Mouse (Mus musculus) intestine, postnatal 0 days (tissue): ENCODE measurements around the gene Kansl1. TPM values are rescaled to one million over a fixed set of nuclear protein-coding genes. Genes with fewer than 3 reads are reported as not detected.
"Not testable (repeated sequence)": the region's sequence is repeated elsewhere in the genome, so short reads cannot be mapped to it uniquely, and the experiment has no call there.

Experiments used
- ATAC-seq: fragments of 200-750 bp; cut with Nextera tagmentation; 2 replicates; pipeline ENCODE4 v1.8.0; 2017; ENCODE audit warnings: mild to moderate bottlenecking, moderate TSS enrichment, moderate library complexity
- H3K27ac ChIP-seq: fragments of 300-500 bp; sonication (generic); 2 replicates; pipeline ENCODE4 v1.5.1; 2014; ENCODE audit warnings: mild to moderate bottlenecking, low read depth, low read length, moderate library complexity
- H3K27me3 ChIP-seq: fragments of 300-500 bp; sonication (generic); replicated peaks from 2 replicates; pipeline ENCODE4 v1.6.1; 2014; ENCODE audit warnings: low read length, mixed read lengths; ENCODE audit not compliant: control insufficient read depth, insufficient read depth
- H3K36me3 ChIP-seq: fragments of 300-500 bp; sonication (generic); 2 replicates; pipeline ENCODE4 v1.6.1; 2014; ENCODE audit warnings: mild to moderate bottlenecking, moderate library complexity; ENCODE audit not compliant: control insufficient read depth, insufficient read depth
- H3K4me1 ChIP-seq: fragments of 300-500 bp; sonication (generic); replicated peaks from 2 replicates; pipeline ENCODE4 v1.6.1; 2014; ENCODE audit warnings: antibody characterized with exemption, low read length, mixed read lengths; ENCODE audit not compliant: control insufficient read depth, insufficient read depth
- H3K4me2 ChIP-seq: fragments of 300-500 bp; sonication (generic); replicated peaks from 2 replicates; pipeline ENCODE4 v1.6.1; 2014; ENCODE audit warnings: low read depth, mild to moderate bottlenecking, moderate library complexity
- H3K4me3 ChIP-seq: fragments of 300-500 bp; sonication (generic); 2 replicates; pipeline ENCODE4 v1.5.1; 2014; ENCODE audit warnings: low read depth, low read length
- H3K9ac ChIP-seq: fragments of 300-500 bp; sonication (generic); 2 replicates; pipeline ENCODE4 v1.6.1; 2014; ENCODE audit warnings: mild to moderate bottlenecking, low read depth, low read length
- H3K9me3 ChIP-seq: fragments of 300-500 bp; sonication (generic); 2 replicates; pipeline ENCODE4 v1.6.1; 2016; ENCODE audit warnings: mixed run types; ENCODE audit not compliant: control insufficient read depth
- CTCF ChIP-seq: sonication (generic); IDR thresholded peaks from 2 replicates; pipeline ENCODE4 v1.5.1; 2016; ENCODE audit warnings: low read depth, mild to moderate bottlenecking, control low read depth, antibody characterized with exemption, moderate library complexity
- WGBS: fragments of 180-500 bp; shearing (Covaris S2); extraction: QIAGEN DNeasy Blood & Tissue Kit; methylation state at CpG from one replicate; pipeline ENCODE4 v1.1.7; 2014; 5-methylcytosine and 5-hydroxymethylcytosine counted together
- polyA plus RNA-seq: library from polyadenylated mRNA; unstranded; fragments of >200 nt; fragmentation: Nextera tagmentation; extraction: Ambion mirVana; gene quantifications from 2 replicates; pipeline ENCODE4 v1.2.1, GENCODE M21; 2015

Gene Kansl1
- polyA plus RNA-seq, 1 experiment from 2014 or later = 8.1 TPM

GRCm38 (mm10) chr11:104448499-104448898 lies 20.2 kb downstream of the Kansl1 start:
- peak; percentile 61 for TF ChIP-seq CTCF
- not testable (repeated sequence) for H3K27ac ChIP-seq, H3K4me1 ChIP-seq, H3K36me3 ChIP-seq, H3K9me3 ChIP-seq, ATAC-seq, H3K4me2 ChIP-seq, H3K9ac ChIP-seq, H3K27me3 ChIP-seq, H3K4me3 ChIP-seq
- WGBS = 53% methylated on average over 2 of the region's 2 CpGs

- H3K4me1 ChIP-seq = no peaks in the 10 kb centered on the region
- 77% methylated on average over 2 of the region's 2 CpGs for WGBS
- no peak overlapping the region for H3K9ac ChIP-seq
- no peaks in the 10 kb centered on the region for H3K9me3 ChIP-seq
- no peak for ATAC-seq
- H3K36me3 ChIP-seq = no peaks in the 10 kb centered on the region
- no peak overlapping the region for H3K27ac ChIP-seq
- no peaks in the 10 kb centered on the region for H3K27me3 ChIP-seq
- H3K4me2 ChIP-seq = no peak overlapping the region
- H3K4me3 ChIP-seq = no peak overlapping the region
- no peak for TF ChIP-seq CTCF
These were observed 23.1 kb downstream of the Kansl1 start for GRCm38 (mm10) chr11:104445538-104445937.

- Histone ChIP-seq H3K4me1 (no peaks in the 10 kb centered on the region), H3K27me3 (no peaks in the 10 kb centered on the region), H3K4me3 (no peak overlapping the region), H3K9me3 (no peaks in the 10 kb centered on the region), H3K36me3 (no peaks in the 10 kb centered on the region), H3K27ac (no peak overlapping the region), H3K9ac (no peak overlapping the region), H3K4me2 (no peak overlapping the region)
- WGBS = 90% methylated on average over 1 of the region's 1 CpGs
- ATAC-seq = no peak
- no peak for TF ChIP-seq CTCF
These were observed 23.6 kb downstream of the Kansl1 start for GRCm38 (mm10) chr11:104445044-104445443.

DNA sequence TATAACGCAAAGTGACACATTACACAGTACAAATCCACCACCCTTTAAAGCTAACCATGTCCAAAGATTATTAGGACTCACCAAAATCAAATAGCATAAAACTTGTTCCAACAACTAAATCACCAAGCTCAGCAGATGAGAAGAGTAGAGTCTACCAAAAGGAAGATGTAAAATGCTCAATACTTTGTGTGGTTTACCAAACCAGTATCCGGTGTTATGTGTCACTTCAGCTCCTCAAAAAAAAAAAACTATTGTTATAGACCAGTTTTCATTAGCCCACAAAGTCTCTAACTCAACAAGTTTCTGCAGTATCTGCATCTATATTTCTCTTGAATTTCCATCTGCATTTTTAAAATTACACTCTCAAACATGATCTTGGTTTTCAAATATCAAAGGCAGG lies 25.3 kb downstream of the Kansl1 start:
- H3K4me2 ChIP-seq = peak overlapping the region; percentile 77
- WGBS = 45% methylated on average over 2 of the region's 2 CpGs
- no peak for TF ChIP-seq CTCF
- peak overlapping the region; percentile 96 for H3K4me3 ChIP-seq
- H3K27me3 ChIP-seq = no peaks in the 10 kb centered on the region
- H3K27ac ChIP-seq = no peak overlapping the region
- ATAC-seq = no peak
- peak overlapping the region; percentile 100 for H3K9ac ChIP-seq
- no peaks in the 10 kb centered on the region for H3K4me1 ChIP-seq
- no peaks in the 10 kb centered on the region for H3K9me3 ChIP-seq
- H3K36me3 ChIP-seq = no peaks in the 10 kb centered on the region

DNA sequence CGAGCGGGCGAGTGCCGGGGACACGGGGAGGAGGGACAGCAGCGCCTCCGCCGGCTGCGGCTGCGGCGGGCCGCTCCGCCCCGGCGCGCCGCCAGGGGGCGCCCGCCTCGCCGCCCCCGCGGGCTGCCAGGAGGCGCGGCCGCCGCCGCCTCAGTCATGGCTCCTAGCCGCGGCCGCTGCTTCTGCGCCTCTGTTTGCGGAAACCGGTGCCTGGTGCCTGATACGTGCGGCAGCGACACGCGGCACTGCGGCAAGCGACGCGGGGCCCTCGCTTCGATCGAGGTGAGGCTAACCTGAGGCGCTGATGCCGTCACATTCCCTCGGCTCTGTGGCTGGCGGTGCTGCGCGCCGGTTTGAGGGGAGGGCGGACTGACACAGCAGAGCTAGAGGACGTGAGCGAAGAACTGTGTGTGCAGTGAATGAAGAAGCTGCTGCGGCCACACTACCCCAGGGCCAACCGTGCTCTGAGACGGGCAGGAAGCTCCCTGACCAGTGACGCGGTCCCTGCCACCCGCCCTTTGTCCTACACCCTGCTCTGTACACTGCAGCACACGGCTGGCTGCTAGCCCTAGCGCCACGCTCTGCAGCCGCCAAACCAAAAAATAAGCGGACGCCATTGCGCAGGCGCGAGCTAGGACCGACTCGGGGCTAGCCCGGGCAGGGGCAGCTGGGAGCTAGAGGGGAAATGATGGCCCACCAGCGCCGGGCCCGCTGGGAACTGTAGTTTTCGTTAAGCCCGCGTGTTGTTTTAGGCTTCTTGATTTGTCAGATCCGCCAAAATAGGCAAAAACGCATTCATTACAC lies 26.1 kb downstream of the Kansl1 start:
- H3K4me2 ChIP-seq = peak overlapping the region; percentile 77
- no peaks in the 10 kb centered on the region for H3K27me3 ChIP-seq
- peak; percentile 61 for TF ChIP-seq CTCF
- H3K4me1 ChIP-seq = no peaks in the 10 kb centered on the region
- H3K9ac ChIP-seq = peak overlapping the region; percentile 100
- H3K4me3 ChIP-seq = peak overlapping the region; percentile 96
- no peaks in the 10 kb centered on the region for H3K9me3 ChIP-seq
- no peaks in the 10 kb centered on the region for H3K36me3 ChIP-seq
- peak; percentile 93 for ATAC-seq
- peak overlapping the region; percentile 100 for H3K27ac ChIP-seq
- under 1% methylated on average over 74 of the region's 82 CpGs for WGBS

DNA sequence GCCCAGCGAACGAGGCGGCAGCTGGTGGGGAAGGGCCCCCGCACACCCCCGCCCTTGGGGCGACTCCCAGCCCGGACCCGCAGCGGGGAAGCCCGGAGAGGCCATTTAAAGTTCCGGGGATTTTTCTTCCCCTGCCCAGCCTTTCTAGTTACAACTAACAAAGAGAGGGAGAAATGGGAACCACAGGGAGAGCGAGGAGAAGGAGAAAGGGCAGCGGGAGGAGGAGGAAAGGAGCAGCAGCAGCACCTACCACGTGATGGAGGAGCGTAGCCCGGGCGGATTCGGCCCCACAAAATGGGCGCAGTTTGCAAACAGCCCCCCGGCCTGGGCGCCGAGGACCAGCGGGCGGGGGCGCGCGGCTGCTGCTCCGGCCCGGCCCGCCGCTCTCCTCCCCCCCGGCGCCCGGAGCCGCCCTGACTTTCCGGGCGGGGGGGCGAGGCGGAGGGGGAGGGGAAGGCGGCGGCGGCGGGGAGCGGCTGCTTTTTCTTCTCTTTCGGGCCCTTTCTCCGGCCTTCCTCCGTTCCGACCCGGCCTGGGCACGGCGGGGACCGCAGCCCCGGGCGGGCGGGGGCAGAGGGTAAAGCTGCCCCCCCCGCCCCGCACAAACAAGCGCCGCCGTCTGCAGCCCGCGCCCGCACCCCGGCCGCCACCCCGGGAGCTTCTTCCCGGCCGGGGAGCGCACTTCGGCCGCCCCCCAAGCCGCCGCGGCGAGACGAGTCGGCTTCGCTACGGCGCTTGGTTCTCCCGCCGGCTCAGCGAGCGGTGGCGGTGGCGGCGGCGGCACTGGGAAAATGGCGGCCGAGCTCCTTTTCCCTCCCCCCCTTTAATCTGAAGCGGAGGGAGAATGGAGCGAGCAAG lies 27.0 kb downstream of the Kansl1 start:
- peak overlapping the region; percentile 96 for H3K4me3 ChIP-seq
- TF ChIP-seq CTCF = no peak
- no peaks in the 10 kb centered on the region for H3K9me3 ChIP-seq
- peak; percentile 50 for ATAC-seq
- peak overlapping the region; percentile 100 for H3K27ac ChIP-seq
- WGBS = under 1% methylated on average over 71 of the region's 92 CpGs
- H3K4me1 ChIP-seq = no peaks in the 10 kb centered on the region
- no peaks in the 10 kb centered on the region for H3K27me3 ChIP-seq
- H3K4me2 ChIP-seq = peak overlapping the region; percentile 77
- H3K36me3 ChIP-seq = no peaks in the 10 kb centered on the region
- peak overlapping the region; percentile 100 for H3K9ac ChIP-seq
